Mouse (Mus musculus) megakaryocyte, embryonic 14.5 days (primary cell): ENCODE results near the gene A530032D15Rik. TPM values are rescaled to one million over a fixed set of nuclear protein-coding genes. Genes with fewer than 3 reads are reported as not detected.
A peak's percentile ranks its signal among the peaks of the same experiment; 100 is the strongest.
"Not testable (repeated sequence)": the region's sequence is repeated elsewhere in the genome, so short reads cannot be mapped to it uniquely, and the experiment has no call there.

Source experiments
- H3K27me3 ChIP-seq: replicated peaks from 2 replicates; pipeline ENCODE3; 2012; ENCODE audit warnings: inconsistent platforms
- H3K36me3 ChIP-seq: replicated peaks from 2 replicates; pipeline ENCODE3; 2012; ENCODE audit warnings: low read length, inconsistent platforms, mixed read lengths
- H3K4me1 ChIP-seq: 2 replicates; pipeline ENCODE4 v1.6.1; 2012; ENCODE audit warnings: inconsistent platforms
- H3K4me3 ChIP-seq: replicated peaks from 2 replicates; pipeline ENCODE3; 2012; ENCODE audit warnings: moderate library complexity, mild to moderate bottlenecking, inconsistent platforms
- H3K9me3 ChIP-seq: 2 replicates; pipeline ENCODE4 v1.6.1; 2012; ENCODE audit warnings: inconsistent platforms
- polyA plus RNA-seq: library from polyadenylated mRNA; stranded (reverse); fragments of >175 nt; gene quantifications from 2 replicates; pipeline ENCODE4 v1.2.3, GENCODE M21; 2012; ENCODE audit warnings: low replicate concordance; ENCODE audit not compliant: insufficient read depth

A530032D15Rik gene
- polyA plus RNA-seq: not detected in 2 replicates

GRCm38 (mm10) chr1:85109753-85110152, at the start of gene A530032D15Rik:
Gene A530032D15Rik (minus strand): TSS chr1:85109853.
- H3K27me3 ChIP-seq: not testable (repeated sequence)

GRCm38 (mm10) chr1:85155151-85155550, 45.5 kb upstream of the A530032D15Rik start:
- not testable (repeated sequence) for H3K27me3 ChIP-seq, H3K4me1 ChIP-seq, H3K4me3 ChIP-seq, H3K9me3 ChIP-seq, H3K36me3 ChIP-seq

More at GRCm38 (mm10) chr1:85109753-85110152, at the start of gene A530032D15Rik:
- H3K9me3 ChIP-seq, H3K4me3 ChIP-seq, H3K4me1 ChIP-seq, H3K36me3 ChIP-seq: not testable (repeated sequence)

- not testable (repeated sequence) for H3K4me3 ChIP-seq, H3K4me1 ChIP-seq, H3K36me3 ChIP-seq, H3K9me3 ChIP-seq, H3K27me3 ChIP-seq
Measured at GRCm38 (mm10) chr1:85133671-85134070, 24.0 kb upstream of the A530032D15Rik start.

GRCm38 (mm10) chr1:85121841-85122240, 12.2 kb upstream of the A530032D15Rik start:
- H3K27me3 ChIP-seq, H3K9me3 ChIP-seq, H3K4me1 ChIP-seq, H3K36me3 ChIP-seq, H3K4me3 ChIP-seq: not testable (repeated sequence)

GRCm38 (mm10) chr1:85118341-85118740, 8.7 kb upstream of the A530032D15Rik start:
- not testable (repeated sequence) for H3K4me1 ChIP-seq, H3K36me3 ChIP-seq, H3K27me3 ChIP-seq, H3K4me3 ChIP-seq, H3K9me3 ChIP-seq

- H3K27me3 ChIP-seq, H3K4me3 ChIP-seq, H3K9me3 ChIP-seq, H3K4me1 ChIP-seq, H3K36me3 ChIP-seq: not testable (repeated sequence)
Measured at GRCm38 (mm10) chr1:85117537-85117936, 7.9 kb upstream of the A530032D15Rik start.

- not testable (repeated sequence) for H3K36me3 ChIP-seq, H3K4me3 ChIP-seq, H3K9me3 ChIP-seq, H3K27me3 ChIP-seq, H3K4me1 ChIP-seq
Measured at GRCm38 (mm10) chr1:85114666-85115402, 5.2 kb upstream of the A530032D15Rik start.

GRCm38 (mm10) chr1:85114078-85114477, 4.4 kb upstream of the A530032D15Rik start:
- not testable (repeated sequence) for H3K9me3 ChIP-seq, H3K4me1 ChIP-seq, H3K36me3 ChIP-seq, H3K27me3 ChIP-seq, H3K4me3 ChIP-seq

- H3K36me3 ChIP-seq, H3K9me3 ChIP-seq, H3K4me3 ChIP-seq, H3K27me3 ChIP-seq, H3K4me1 ChIP-seq: not testable (repeated sequence)
Measured at GRCm38 (mm10) chr1:85112889-85113288, 3.2 kb upstream of the A530032D15Rik start.

GRCm38 (mm10) chr1:85112266-85112665, 2.6 kb upstream of the A530032D15Rik start:
- not testable (repeated sequence) for H3K27me3 ChIP-seq, H3K4me1 ChIP-seq, H3K36me3 ChIP-seq, H3K9me3 ChIP-seq, H3K4me3 ChIP-seq

GRCm38 (mm10) chr1:85111572-85111971, 1.9 kb upstream of the A530032D15Rik start:
- H3K36me3 ChIP-seq, H3K27me3 ChIP-seq, H3K9me3 ChIP-seq, H3K4me1 ChIP-seq: not testable (repeated sequence)
- peak overlapping the region; percentile 21 for H3K4me3 ChIP-seq

GRCm38 (mm10) chr1:85110876-85111275, 1.2 kb upstream of the A530032D15Rik start:
- not testable (repeated sequence) for H3K4me3 ChIP-seq, H3K27me3 ChIP-seq, H3K4me1 ChIP-seq, H3K9me3 ChIP-seq, H3K36me3 ChIP-seq

GRCm38 (mm10) chr1:85106013-85106412, 3.6 kb downstream of the A530032D15Rik start:
- H3K36me3 ChIP-seq, H3K4me1 ChIP-seq, H3K9me3 ChIP-seq, H3K4me3 ChIP-seq, H3K27me3 ChIP-seq: not testable (repeated sequence)

- not testable (repeated sequence) for H3K4me3 ChIP-seq, H3K27me3 ChIP-seq, H3K4me1 ChIP-seq, H3K9me3 ChIP-seq, H3K36me3 ChIP-seq
Measured at GRCm38 (mm10) chr1:85105336-85105735, 4.3 kb downstream of the A530032D15Rik start.

GRCm38 (mm10) chr1:85101754-85102153, 7.9 kb downstream of the A530032D15Rik start:
- not testable (repeated sequence) for H3K4me1 ChIP-seq, H3K27me3 ChIP-seq, H3K36me3 ChIP-seq, H3K4me3 ChIP-seq
- H3K9me3 ChIP-seq: peaks cover 12% of the 10 kb centered on the region; the same call in 1 of the 2 replicates

- not testable (repeated sequence) for H3K36me3 ChIP-seq, H3K4me3 ChIP-seq, H3K9me3 ChIP-seq, H3K4me1 ChIP-seq, H3K27me3 ChIP-seq
Measured at GRCm38 (mm10) chr1:85099864-85100263, 9.8 kb downstream of the A530032D15Rik start, which contains the start of gene Gm10553. Gene Gm10553 (plus strand): TSS chr1:85100164.

- not testable (repeated sequence) for H3K4me3 ChIP-seq, H3K36me3 ChIP-seq, H3K4me1 ChIP-seq, H3K9me3 ChIP-seq, H3K27me3 ChIP-seq
Measured at GRCm38 (mm10) chr1:85099081-85099480, 10.6 kb downstream of the A530032D15Rik start.
